Mouse (Mus musculus) embryonic facial prominence, embryonic 15.5 days (tissue): ENCODE measurements around the gene Camkk1. TPM values are rescaled to one million over a fixed set of nuclear protein-coding genes. Genes with fewer than 3 reads are reported as not detected.

Experiments
- ATAC-seq: fragments of 200-750 bp; cut with Nextera tagmentation; 2 replicates; pipeline ENCODE4 v1.8.0; 2017; ENCODE audit warnings: low read depth, moderate TSS enrichment; ENCODE audit not compliant: insufficient number of reproducible peaks, low FRiP score, low TSS enrichment
- H3K27ac ChIP-seq: fragments of 300-500 bp; sonication (generic); replicated peaks from 2 replicates; pipeline ENCODE4 v1.5.1; 2015; ENCODE audit warnings: mild to moderate bottlenecking, inconsistent platforms
- H3K27me3 ChIP-seq: fragments of 300-500 bp; sonication (generic); 2 replicates; pipeline ENCODE4 v1.6.1; 2015; ENCODE audit warnings: inconsistent platforms
- H3K36me3 ChIP-seq: fragments of 300-500 bp; sonication (generic); 2 replicates; pipeline ENCODE4 v1.6.1; 2015; ENCODE audit warnings: mild to moderate bottlenecking, inconsistent platforms
- H3K4me1 ChIP-seq: fragments of 300-500 bp; sonication (generic); 2 replicates; pipeline ENCODE4 v1.6.1; 2015; ENCODE audit warnings: inconsistent platforms
- H3K4me2 ChIP-seq: fragments of 300-500 bp; sonication (generic); replicated peaks from 2 replicates; pipeline ENCODE4 v1.6.1; 2015; ENCODE audit warnings: mild to moderate bottlenecking, inconsistent platforms
- H3K4me3 ChIP-seq: fragments of 300-500 bp; sonication (generic); replicated peaks from 2 replicates; pipeline ENCODE4 v1.5.1; 2015; ENCODE audit warnings: mild to moderate bottlenecking, inconsistent platforms
- H3K9ac ChIP-seq: fragments of 300-500 bp; sonication (generic); 2 replicates; pipeline ENCODE4 v1.6.1; 2015; ENCODE audit warnings: inconsistent platforms
- H3K9me3 ChIP-seq: fragments of 300-500 bp; sonication (generic); replicated peaks from 2 replicates; pipeline ENCODE4 v1.6.1; 2016; ENCODE audit warnings: inconsistent platforms
- WGBS: fragments of 180-500 bp; shearing (Covaris S2); methylation state at CpG from one replicate; pipeline ENCODE4 v1.1.7; 2015; 5-methylcytosine and 5-hydroxymethylcytosine counted together
- polyA plus RNA-seq: library from polyadenylated mRNA; unstranded; fragments of >200 nt; fragmentation: Nextera tagmentation; extraction: Ambion mirVana; gene quantifications from 2 replicates; pipeline ENCODE4 v1.2.1, GENCODE M21; 2015

Gene Camkk1
- polyA plus RNA-seq, 1 experiment from 2014 or later: 11.4 TPM

- H3K27me3 ChIP-seq: 0 out of 2 replicates have a peak, but pooled peaks cover 5% of the 10 kb centered on the region
- no peak overlapping the region for H3K27ac ChIP-seq
- H3K4me3 ChIP-seq: no peak overlapping the region
- 74% methylated on average over 13 of the region's 13 CpGs for WGBS
- H3K4me2 ChIP-seq: no peak overlapping the region
- no peaks in the 10 kb centered on the region for H3K9me3 ChIP-seq
- H3K36me3 ChIP-seq: no peaks in the 10 kb centered on the region
- ATAC-seq: no peak
- H3K9ac ChIP-seq: no peak overlapping the region
- H3K4me1 ChIP-seq: 0 out of 2 replicates have a peak, but pooled peaks cover 4% of the 10 kb centered on the region
Observed at GRCm38 (mm10) chr11:72997529-72998326, 21.1 kb upstream of the Camkk1 start.

GRCm38 (mm10) chr11:72998771-72999170 is 20.0 kb upstream of the Camkk1 start, which contains the start of gene P2rx1:
Gene P2rx1 (plus strand): TSS chr11:72999103.
- H3K9me3 ChIP-seq: no peaks in the 10 kb centered on the region
- H3K9ac ChIP-seq: no peak within 1 kb of the TSS
- no peak for ATAC-seq
- no peak within 1 kb of the TSS for H3K4me2 ChIP-seq
- H3K4me3 ChIP-seq: no peak within 1 kb of the TSS
- 0 out of 2 replicates have a peak, but pooled peaks cover 5% of the 10 kb centered on the region for H3K27me3 ChIP-seq
- no peaks in the 10 kb centered on the region for H3K36me3 ChIP-seq
- 43% methylated on average over 8 of the region's 8 CpGs for WGBS
- no peak within 1 kb of the TSS for H3K27ac ChIP-seq
- 0 out of 2 replicates have a peak, but pooled peaks cover 4% of the 10 kb centered on the region for H3K4me1 ChIP-seq

- no peak for ATAC-seq
- Histone ChIP-seq H3K27me3 (0 out of 2 replicates have a peak, but pooled peaks cover 5% of the 10 kb centered on the region), H3K27ac (no peak overlapping the region), H3K36me3 (no peaks in the 10 kb centered on the region), H3K9me3 (no peaks in the 10 kb centered on the region), H3K4me3 (no peak overlapping the region), H3K4me2 (no peak overlapping the region), H3K4me1 (0 out of 2 replicates have a peak, but pooled peaks cover 4% of the 10 kb centered on the region), H3K9ac (no peak overlapping the region)
- 7% methylated on average over 6 of the region's 6 CpGs for WGBS
Observed at GRCm38 (mm10) chr11:73001029-73001428, 17.8 kb upstream of the Camkk1 start.

GRCm38 (mm10) chr11:73006377-73006776 is 12.4 kb upstream of the Camkk1 start:
- H3K36me3 ChIP-seq: no peaks in the 10 kb centered on the region
- WGBS: 5% methylated on average over 2 of the region's 2 CpGs
- H3K27me3 ChIP-seq: 0 out of 2 replicates have a peak, but pooled peaks cover 4% of the 10 kb centered on the region
- 0 out of 2 replicates have a peak, but pooled peaks have one; percentile 21 for ATAC-seq
- H3K9me3 ChIP-seq: no peaks in the 10 kb centered on the region
- 0 out of 2 replicates have a peak, but pooled peaks cover 4% of the 10 kb centered on the region for H3K4me1 ChIP-seq
- H3K4me2 ChIP-seq: no peak overlapping the region
- no peak overlapping the region for H3K9ac ChIP-seq
- H3K27ac ChIP-seq: no peak overlapping the region
- H3K4me3 ChIP-seq: no peak overlapping the region

- H3K4me2 ChIP-seq: no peak overlapping the region
- no peaks in the 10 kb centered on the region for H3K27me3 ChIP-seq
- 41% methylated on average over 3 of the region's 3 CpGs for WGBS
- H3K27ac ChIP-seq: no peak overlapping the region
- no peaks in the 10 kb centered on the region for H3K36me3 ChIP-seq
- no peaks in the 10 kb centered on the region for H3K9me3 ChIP-seq
- no peak overlapping the region for H3K9ac ChIP-seq
- H3K4me1 ChIP-seq: 0 out of 2 replicates have a peak, but pooled peaks cover 4% of the 10 kb centered on the region
- no peak for ATAC-seq
- no peak overlapping the region for H3K4me3 ChIP-seq
Observed at GRCm38 (mm10) chr11:73007113-73007512, 11.7 kb upstream of the Camkk1 start.

GRCm38 (mm10) chr11:73007698-73008481 is 10.9 kb upstream of the Camkk1 start:
- 0 out of 2 replicates have a peak, but pooled peaks cover 4% of the 10 kb centered on the region for H3K4me1 ChIP-seq
- no peak overlapping the region for H3K27ac ChIP-seq
- no peaks in the 10 kb centered on the region for H3K27me3 ChIP-seq
- no peaks in the 10 kb centered on the region for H3K36me3 ChIP-seq
- no peak overlapping the region for H3K4me3 ChIP-seq
- H3K9me3 ChIP-seq: no peaks in the 10 kb centered on the region
- no peak overlapping the region for H3K4me2 ChIP-seq
- WGBS: 63% methylated on average over 11 of the region's 11 CpGs
- H3K9ac ChIP-seq: no peak overlapping the region
- ATAC-seq: no peak

- no peak for ATAC-seq
- H3K9ac ChIP-seq: no peak overlapping the region
- no peak overlapping the region for H3K27ac ChIP-seq
- H3K9me3 ChIP-seq: no peaks in the 10 kb centered on the region
- H3K4me2 ChIP-seq: no peak overlapping the region
- no peak overlapping the region for H3K4me3 ChIP-seq
- H3K27me3 ChIP-seq: no peaks in the 10 kb centered on the region
- no peaks in the 10 kb centered on the region for H3K36me3 ChIP-seq
- 61% methylated on average over 2 of the region's 2 CpGs for WGBS
- 0 out of 2 replicates have a peak, but pooled peaks cover 4% of the 10 kb centered on the region for H3K4me1 ChIP-seq
Observed at GRCm38 (mm10) chr11:73008826-73009225, 10.0 kb upstream of the Camkk1 start.

GRCm38 (mm10) chr11:73009531-73010274 is 9.1 kb upstream of the Camkk1 start:
- Histone ChIP-seq H3K9ac (no peak overlapping the region), H3K4me3 (no peak overlapping the region), H3K36me3 (no peaks in the 10 kb centered on the region), H3K4me2 (no peak overlapping the region), H3K27me3 (no peaks in the 10 kb centered on the region), H3K27ac (no peak overlapping the region), H3K9me3 (no peaks in the 10 kb centered on the region), H3K4me1 (0 out of 2 replicates have a peak, but pooled peaks cover 7% of the 10 kb centered on the region)
- ATAC-seq: no peak
- WGBS: 56% methylated on average over 13 of the region's 13 CpGs

- Histone ChIP-seq H3K36me3 (no peaks in the 10 kb centered on the region), H3K9me3 (no peaks in the 10 kb centered on the region), H3K27ac (no peak overlapping the region), H3K9ac (no peak overlapping the region), H3K4me3 (no peak overlapping the region), H3K27me3 (no peaks in the 10 kb centered on the region), H3K4me2 (no peak overlapping the region), H3K4me1 (peaks cover 22% of the 10 kb centered on the region; the same call in 1 of the 2 replicates)
- no peak for ATAC-seq
- WGBS: 68% methylated on average over 5 of the region's 5 CpGs
Observed at GRCm38 (mm10) chr11:73013981-73014380, 4.8 kb upstream of the Camkk1 start.

GRCm38 (mm10) chr11:73014831-73015344 is 3.9 kb upstream of the Camkk1 start:
- WGBS: 74% methylated on average over 4 of the region's 4 CpGs
- no peak overlapping the region for H3K9ac ChIP-seq
- no peak for ATAC-seq
- H3K4me3 ChIP-seq: no peak overlapping the region
- H3K27ac ChIP-seq: peak overlapping the region; percentile 44; the same call in 1 of the 2 replicates
- H3K4me1 ChIP-seq: peaks cover 31% of the 10 kb centered on the region
- H3K9me3 ChIP-seq: no peaks in the 10 kb centered on the region
- no peak overlapping the region for H3K4me2 ChIP-seq
- no peaks in the 10 kb centered on the region for H3K36me3 ChIP-seq
- H3K27me3 ChIP-seq: 0 out of 2 replicates have a peak, but pooled peaks cover 7% of the 10 kb centered on the region
